Mouse (Mus musculus) left cerebral cortex, adult 11 months (tissue): Measurements from ENCODE around the gene Gm10563.
"Not testable (repeated sequence)": the region's sequence is repeated elsewhere in the genome, so short reads cannot be mapped to it uniquely, and the experiment has no call there.

Source experiments
- DNase-seq: peaks from one replicate; pipeline ENCODE4 v3.0.0; 2022; ENCODE audit warnings: low spot score

Gm10563 gene

GRCm38 (mm10) chr4:155598536-155598935 is 46.7 kb downstream of the Gm10563 start:
- no peak for DNase-seq

DNA sequence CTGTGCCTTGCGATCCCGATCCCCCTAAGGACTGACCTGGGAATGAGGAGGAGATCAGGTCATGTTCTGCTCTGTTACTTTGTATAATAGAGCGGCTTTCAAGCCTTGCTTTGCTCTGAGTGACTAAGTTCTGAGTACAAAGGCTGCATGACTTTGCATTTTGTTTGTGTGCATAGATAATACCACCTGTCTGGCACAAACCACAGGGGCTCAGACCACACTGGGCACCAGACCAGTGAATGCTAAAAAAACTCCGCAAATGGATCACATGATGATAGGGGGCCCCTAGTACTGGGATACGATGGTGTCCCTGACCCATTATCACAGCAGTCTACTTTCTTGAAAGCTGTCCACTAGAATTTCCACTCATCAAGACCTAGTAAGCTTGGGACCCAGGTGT is 48.6 kb downstream of the Gm10563 start:
- DNase-seq = no peak

- DNase-seq = no peak
Measured at GRCm38 (mm10) chr4:155595777-155596176, 49.4 kb downstream of the Gm10563 start.

- DNase-seq = no peak
Measured at GRCm38 (mm10) chr4:155593780-155594179, 51.4 kb downstream of the Gm10563 start.

DNA sequence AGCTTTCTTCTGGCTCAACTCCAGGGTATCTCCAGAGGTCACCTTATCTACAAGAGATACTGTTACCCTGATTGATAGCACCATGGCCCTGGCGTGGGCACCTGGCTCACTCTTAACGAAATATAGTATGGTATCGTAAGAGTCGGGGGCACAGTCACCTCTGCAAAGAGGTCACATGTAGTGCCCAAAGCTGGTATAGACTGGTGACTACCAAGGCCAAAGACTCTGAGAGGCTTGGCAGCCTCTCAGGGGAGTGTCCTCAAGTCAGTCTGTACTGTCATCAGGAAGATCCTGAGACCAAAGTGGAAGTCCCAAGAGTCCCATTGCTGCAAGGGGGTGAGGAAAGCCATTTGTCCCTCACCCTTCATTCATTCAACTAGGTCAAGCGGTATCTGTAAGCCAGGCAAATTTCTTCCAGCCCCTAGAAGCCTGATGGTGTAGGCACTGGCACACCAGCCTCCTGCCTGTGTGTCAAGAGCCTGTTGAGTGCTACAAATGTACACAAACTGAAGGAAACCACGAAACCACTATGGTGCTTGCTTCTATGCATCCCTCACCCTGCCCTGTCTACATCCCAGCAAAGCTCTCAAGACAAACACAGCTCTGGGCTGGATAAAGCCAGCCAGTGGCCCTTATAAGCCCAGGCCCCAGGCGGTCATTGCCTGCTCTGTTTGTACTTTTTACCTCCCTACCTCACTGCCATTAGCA is 54.0 kb downstream of the Gm10563 start:
- DNase-seq = no peak

GRCm38 (mm10) chr4:155589356-155589755 is 55.9 kb downstream of the Gm10563 start:
- no peak for DNase-seq

- DNase-seq = no peak
Measured at GRCm38 (mm10) chr4:155582279-155582905, 62.8 kb downstream of the Gm10563 start.

DNA sequence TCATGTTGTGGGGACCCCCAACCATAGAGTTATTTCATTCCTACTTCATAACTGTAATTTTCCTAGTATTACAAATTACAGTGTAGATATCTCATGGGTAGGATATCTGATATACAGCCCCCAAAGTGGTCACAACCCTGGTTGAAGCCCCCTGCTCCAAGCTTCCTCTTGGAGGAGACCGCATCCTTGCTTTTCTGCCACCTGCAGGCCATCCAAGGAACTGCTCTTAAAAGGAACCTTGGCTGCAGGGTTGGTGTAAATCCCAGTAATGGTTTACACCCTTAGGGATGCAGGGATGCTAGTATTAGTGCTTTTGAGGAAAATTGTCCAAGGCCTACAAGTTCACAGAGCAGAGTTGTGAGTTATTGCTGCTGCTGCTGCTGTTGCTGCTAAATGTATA is 64.8 kb downstream of the Gm10563 start:
- DNase-seq = no peak

DNA sequence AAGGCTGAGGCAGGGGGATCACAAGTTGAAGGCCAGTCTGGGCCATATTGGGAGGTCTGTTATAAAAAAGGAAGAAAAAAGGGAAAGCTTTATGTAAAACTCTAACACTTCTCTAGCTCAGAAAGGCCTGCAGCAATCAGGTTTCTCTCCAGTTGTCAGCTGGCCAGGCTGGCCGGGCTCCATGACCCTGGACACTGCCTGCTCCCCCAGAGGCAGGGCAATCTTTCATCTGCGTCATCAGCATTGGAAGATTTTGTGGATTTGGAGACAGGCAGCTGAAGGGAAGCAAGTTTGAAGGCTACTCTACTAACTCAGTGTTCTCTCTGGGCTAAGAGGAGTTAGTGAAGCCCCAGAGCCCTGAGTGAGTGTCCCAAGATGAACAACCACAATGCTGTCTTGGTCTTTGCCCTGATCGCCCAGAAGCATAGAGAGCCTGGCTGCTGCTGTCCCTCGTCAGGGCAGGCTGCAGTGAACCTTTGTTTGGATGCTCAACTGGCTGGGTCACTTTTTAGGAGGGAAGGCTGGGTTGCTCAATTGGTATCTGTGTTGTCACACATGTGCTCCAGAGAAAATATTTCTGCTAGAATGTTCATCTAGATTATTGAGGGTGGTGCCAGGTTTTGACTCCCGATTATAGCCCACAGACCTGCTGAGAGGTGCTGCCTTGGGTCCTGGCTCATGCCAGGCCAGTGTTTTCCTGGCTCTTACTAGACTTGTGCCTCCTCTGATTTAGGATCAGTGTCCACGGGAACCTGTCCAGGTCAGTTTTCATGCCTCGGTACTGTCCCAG is 66.7 kb downstream of the Gm10563 start:
- no peak for DNase-seq

DNA sequence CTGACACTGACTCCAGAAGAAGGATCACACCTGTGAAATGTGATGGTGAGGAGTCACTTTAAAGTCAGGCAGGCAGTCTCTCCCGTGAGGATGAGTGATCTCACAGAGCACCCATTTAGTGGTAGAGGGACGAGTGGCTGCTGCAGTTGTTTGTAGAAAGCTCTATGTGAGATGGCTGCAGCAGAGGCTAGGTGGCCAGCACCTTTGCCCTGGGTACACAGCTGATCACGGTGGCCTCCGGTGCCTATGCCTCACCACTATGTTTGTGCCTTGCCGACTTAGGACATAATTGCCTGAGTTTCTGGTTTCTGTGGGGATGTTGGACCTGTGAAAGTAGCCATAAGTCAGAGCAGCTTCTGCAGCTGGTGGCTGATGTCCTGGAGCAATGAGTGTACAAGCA is 67.5 kb downstream of the Gm10563 start:
- no peak for DNase-seq

- no peak for DNase-seq
Measured at GRCm38 (mm10) chr4:155577132-155577531, 68.1 kb downstream of the Gm10563 start.

DNA sequence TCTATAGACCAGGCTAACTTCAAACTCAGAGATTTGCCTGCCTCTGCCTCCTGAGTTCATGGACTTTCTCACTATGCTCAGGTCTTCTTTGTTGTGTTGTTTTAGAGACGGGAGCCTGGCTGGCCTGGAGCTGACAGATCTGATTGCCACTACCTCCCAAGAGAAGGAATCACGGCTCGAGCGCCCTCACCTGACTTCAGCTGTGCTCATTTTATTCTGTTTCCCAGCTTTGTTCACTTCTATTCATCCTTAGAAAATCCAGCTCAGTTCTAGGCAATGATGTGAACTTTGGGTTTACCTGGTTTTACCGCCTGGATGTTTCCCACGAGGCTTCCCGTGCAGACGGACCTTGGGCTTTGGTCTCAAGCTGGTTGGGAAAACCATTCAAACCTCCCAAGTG is 69.7 kb downstream of the Gm10563 start:
- DNase-seq = no peak

DNA sequence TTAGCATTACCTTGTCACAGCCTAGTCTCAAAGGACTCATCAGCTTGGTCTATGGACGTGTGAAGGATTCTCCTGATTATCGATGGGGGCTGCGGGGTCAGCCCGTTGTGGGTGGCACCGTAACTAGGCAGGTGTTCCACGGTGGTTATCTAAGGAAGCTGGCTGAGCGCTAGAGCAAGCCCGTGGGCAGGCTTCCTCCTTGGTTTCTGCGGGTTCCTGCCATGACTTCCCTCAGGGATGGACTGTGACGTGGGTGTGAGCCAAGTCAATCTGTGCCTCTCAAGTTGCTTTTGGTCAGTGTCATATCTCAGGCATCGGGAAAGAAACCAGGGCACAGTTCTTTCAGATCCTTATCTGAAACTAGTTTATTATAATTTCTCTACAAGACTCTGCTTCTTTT is 70.3 kb downstream of the Gm10563 start:
- DNase-seq = no peak

DNA sequence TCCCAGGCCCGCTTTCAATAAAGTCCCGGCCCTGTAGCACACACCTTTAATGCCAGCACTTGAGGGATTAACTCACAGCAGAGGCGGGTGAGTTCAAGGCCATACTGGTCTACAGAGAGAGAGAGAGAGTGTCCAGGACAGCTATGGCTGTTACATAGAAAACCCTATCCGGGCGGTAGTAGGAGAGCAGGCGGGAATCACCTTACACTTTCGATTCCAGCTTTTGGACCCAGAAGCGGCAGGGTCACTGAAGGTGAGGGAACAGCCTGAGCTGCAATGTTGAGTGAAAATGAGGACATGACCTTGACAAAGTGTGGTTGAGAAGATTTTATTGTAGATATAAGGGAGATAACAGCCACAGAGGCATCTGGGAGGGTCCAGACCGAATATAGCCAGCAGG is 71.3 kb downstream of the Gm10563 start:
- no peak for DNase-seq

GRCm38 (mm10) chr4:155573155-155573554 is 72.1 kb downstream of the Gm10563 start:
- DNase-seq = no peak

- DNase-seq = no peak
Measured at GRCm38 (mm10) chr4:155571442-155571841, 73.8 kb downstream of the Gm10563 start.

DNA sequence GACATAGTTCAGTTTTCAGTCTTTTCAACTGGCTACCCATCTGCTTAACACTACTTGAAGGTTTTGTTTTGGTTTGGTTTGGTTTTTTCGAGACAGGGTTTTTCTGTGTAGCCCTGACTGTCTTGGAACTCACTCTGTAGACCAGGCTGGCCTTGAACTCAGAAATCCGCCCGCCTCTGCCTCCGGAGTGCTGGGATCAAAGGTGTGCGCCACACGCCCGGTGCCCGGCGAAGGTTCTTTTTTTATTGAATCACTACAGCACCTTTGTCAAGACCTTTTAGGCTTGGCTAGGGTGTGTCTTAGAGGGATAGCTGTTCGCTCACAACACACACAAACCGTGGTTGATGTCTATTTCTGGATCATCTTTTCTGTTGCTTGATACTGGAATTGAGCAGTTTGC is 74.9 kb downstream of the Gm10563 start:
- DNase-seq = not testable (repeated sequence)

DNA sequence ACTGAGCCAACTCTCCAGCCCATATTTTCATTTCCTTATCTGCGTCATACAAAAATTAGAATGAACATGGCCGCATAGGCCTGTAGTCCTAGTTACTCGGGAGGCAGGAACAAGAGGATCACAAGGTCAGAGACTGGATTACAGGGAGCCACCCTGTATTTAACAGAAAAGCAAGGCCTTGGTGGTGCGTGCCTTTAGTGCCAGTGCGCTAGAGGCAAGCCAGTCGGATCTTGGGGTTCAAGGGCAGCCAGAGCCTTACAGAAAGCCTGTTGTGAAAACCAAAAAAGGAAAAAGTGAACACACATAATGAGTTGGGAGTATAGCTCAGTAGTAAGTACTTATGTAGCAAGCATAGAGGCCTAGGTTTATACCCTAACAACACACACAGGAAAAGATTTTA is 75.4 kb downstream of the Gm10563 start:
- no peak for DNase-seq

DNA sequence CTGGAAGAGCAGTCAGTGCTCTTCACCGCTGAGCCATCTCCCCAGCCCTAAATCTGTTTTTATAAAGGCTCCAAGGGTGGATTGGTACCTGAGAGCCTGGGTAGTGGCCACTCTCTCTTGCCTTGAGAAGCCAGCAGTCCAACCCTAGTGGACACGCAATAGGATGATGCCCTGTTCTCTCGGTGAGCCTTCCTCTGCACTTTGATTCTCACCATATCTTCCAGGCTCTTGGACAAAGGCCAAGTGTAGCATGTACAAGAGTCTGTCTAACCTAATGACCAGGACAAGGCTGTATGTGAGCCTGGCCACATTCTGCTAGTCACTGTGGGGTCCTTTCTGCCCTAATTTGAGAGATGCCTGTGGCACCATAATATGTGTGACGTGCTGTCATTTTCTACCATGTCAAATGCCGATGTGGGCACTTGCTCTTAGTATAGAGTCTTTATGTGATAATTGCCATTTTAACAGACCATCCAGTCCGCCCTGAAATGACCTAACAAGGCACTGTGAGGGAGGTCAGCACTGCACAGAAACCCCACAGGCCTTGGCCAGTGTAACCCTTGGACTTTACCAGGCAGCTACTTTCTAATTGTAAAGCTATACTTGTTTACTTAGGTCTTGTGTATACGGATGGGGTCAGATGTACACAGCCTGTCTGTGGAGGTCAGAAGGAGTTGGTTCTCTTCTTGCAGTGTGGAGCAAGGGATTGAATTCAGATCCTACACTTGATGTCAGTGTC is 76.4 kb downstream of the Gm10563 start:
- DNase-seq = no peak

DNA sequence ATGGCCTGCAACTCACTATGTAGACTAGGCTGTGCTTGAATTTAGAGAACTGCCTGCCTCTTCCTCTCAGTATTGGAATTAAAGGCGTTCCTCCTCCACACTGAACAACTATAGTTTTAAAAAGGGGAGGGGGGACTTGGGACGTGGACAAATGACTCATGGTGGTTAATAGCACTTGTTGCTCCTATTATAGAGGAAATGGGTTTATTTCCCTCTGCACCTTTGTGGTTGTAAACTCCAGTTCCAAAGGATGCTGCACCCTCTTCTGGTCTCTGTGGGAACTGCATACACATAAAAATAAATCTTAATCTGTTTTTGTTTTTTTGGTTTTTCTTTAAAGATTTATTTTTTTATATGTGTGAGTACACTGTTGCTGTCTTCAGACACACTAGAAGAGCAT is 77.0 kb downstream of the Gm10563 start:
- no peak for DNase-seq

DNA sequence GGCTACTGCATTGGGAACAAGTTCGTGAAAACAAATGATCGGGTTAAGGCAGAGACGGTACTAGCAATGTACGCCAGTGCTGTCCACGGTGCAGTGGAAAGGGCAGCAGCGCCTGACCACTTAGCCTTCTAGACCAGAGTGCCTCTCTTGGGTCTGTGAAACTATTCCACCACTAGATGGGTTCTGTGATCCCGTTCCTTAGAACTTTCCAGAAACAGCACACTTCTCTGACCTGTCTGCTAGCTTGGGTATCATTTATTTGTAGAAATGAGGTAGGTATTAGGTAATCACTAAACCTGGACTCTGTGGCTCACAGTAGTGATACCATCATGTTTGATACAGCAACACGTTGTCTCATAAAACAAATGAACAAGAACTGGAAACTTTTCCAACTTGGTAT is 78.7 kb downstream of the Gm10563 start:
- DNase-seq = no peak
